Mouse (Mus musculus): ENCODE measurements around the gene Ess2. TPM values are rescaled to one million over a fixed set of nuclear protein-coding genes. Genes with fewer than 3 reads are reported as not detected.

The Ess2 gene
- polyA plus RNA-seq, 1 experiment from 2014 or later = 29.4 TPM

- Histone ChIP-seq H3K4me2 (ENCODE audit: low read length) (no peak overlapping the region), H3K36me3 (ENCODE audit: control insufficient read depth, insufficient read depth, low read length) (0 out of 2 replicates have a peak, but pooled peaks cover 17% of the 10 kb centered on the region), H3K4me3 (ENCODE audit: low read depth, low read length) (no peak overlapping the region), H3K4me1 (replicated peaks; ENCODE audit: control insufficient read depth, insufficient read depth, low read length) (no peaks in the 10 kb centered on the region), H3K27me3 (replicated peaks; ENCODE audit: control insufficient read depth, insufficient read depth, low read length) (no peaks in the 10 kb centered on the region), H3K27ac (ENCODE audit: low read depth) (no peak overlapping the region), H3K9ac (ENCODE audit: low read length) (no peak overlapping the region), H3K9me3 (ENCODE audit: control insufficient read depth, low read length) (no peaks in the 10 kb centered on the region)
- 69% methylated on average over 6 of the region's 6 CpGs for WGBS
- DNase-seq (ENCODE audit: low spot score) = no peak
- ATAC-seq (replicated peaks; ENCODE audit: low FRiP score, low TSS enrichment, low read depth) = no peak
Observed at GRCm38 (mm10) chr16:17884116-17884515, 27.0 kb downstream of the Ess2 start.

- H3K9ac ChIP-seq (ENCODE audit: low read length) = no peak overlapping the region
- H3K9me3 ChIP-seq (ENCODE audit: control insufficient read depth, low read length) = no peaks in the 10 kb centered on the region
- no peaks in the 10 kb centered on the region for H3K27me3 ChIP-seq (replicated peaks; ENCODE audit: control insufficient read depth, insufficient read depth, low read length)
- ATAC-seq (replicated peaks; ENCODE audit: low FRiP score, low TSS enrichment, low read depth) (no peak), DNase-seq (ENCODE audit: low spot score) (no peak)
- no peak overlapping the region for H3K4me2 ChIP-seq (ENCODE audit: low read length)
- H3K27ac ChIP-seq (ENCODE audit: low read depth) = no peak overlapping the region
- no peaks in the 10 kb centered on the region for H3K4me1 ChIP-seq (replicated peaks; ENCODE audit: control insufficient read depth, insufficient read depth, low read length)
- H3K4me3 ChIP-seq (ENCODE audit: low read depth, low read length) = no peak overlapping the region
- 0 out of 2 replicates have a peak, but pooled peaks cover 17% of the 10 kb centered on the region for H3K36me3 ChIP-seq (ENCODE audit: control insufficient read depth, insufficient read depth, low read length)
Observed at GRCm38 (mm10) chr16:17882196-17882595, 29.0 kb downstream of the Ess2 start.

GRCm38 (mm10) chr16:17879571-17879970 lies 31.6 kb downstream of the Ess2 start:
- no peak for DNase-seq (ENCODE audit: low spot score)
- no peak for ATAC-seq (replicated peaks; ENCODE audit: low FRiP score, low TSS enrichment, low read depth)
- 82% methylated on average over 4 of the region's 4 CpGs for WGBS
- H3K4me3 ChIP-seq (ENCODE audit: low read depth, low read length) = no peak overlapping the region
- no peak overlapping the region for H3K4me2 ChIP-seq (ENCODE audit: low read length)
- no peaks in the 10 kb centered on the region for H3K4me1 ChIP-seq (replicated peaks; ENCODE audit: control insufficient read depth, insufficient read depth, low read length)
- no peaks in the 10 kb centered on the region for H3K27me3 ChIP-seq (replicated peaks; ENCODE audit: control insufficient read depth, insufficient read depth, low read length)
- no peak overlapping the region for H3K27ac ChIP-seq (ENCODE audit: low read depth)
- no peak overlapping the region for H3K9ac ChIP-seq (ENCODE audit: low read length)
- H3K36me3 ChIP-seq (ENCODE audit: control insufficient read depth, insufficient read depth, low read length) = peaks cover 10% of the 10 kb centered on the region; the same call in 1 of the 2 replicates
- no peaks in the 10 kb centered on the region for H3K9me3 ChIP-seq (ENCODE audit: control insufficient read depth, low read length)

GRCm38 (mm10) chr16:17876096-17876495 lies 35.1 kb downstream of the Ess2 start:
- ATAC-seq (replicated peaks; ENCODE audit: low FRiP score, low TSS enrichment, low read depth) (no peak), DNase-seq (ENCODE audit: low spot score) (no peak)
- Histone ChIP-seq H3K4me3 (ENCODE audit: low read depth, low read length) (no peak overlapping the region), H3K27ac (ENCODE audit: low read depth) (no peak overlapping the region), H3K9ac (ENCODE audit: low read length) (no peak overlapping the region), H3K27me3 (replicated peaks; ENCODE audit: control insufficient read depth, insufficient read depth, low read length) (no peaks in the 10 kb centered on the region), H3K4me1 (replicated peaks; ENCODE audit: control insufficient read depth, insufficient read depth, low read length) (no peaks in the 10 kb centered on the region; the same call in 1 of the 2 replicates), H3K4me2 (ENCODE audit: low read length) (no peak overlapping the region), H3K36me3 (ENCODE audit: control insufficient read depth, insufficient read depth, low read length) (peaks cover 19% of the 10 kb centered on the region), H3K9me3 (ENCODE audit: control insufficient read depth, low read length) (no peaks in the 10 kb centered on the region)
- 94% methylated on average over 1 of the region's 1 CpGs for WGBS

- Histone ChIP-seq H3K4me1 (replicated peaks; ENCODE audit: control insufficient read depth, insufficient read depth, low read length) (no peaks in the 10 kb centered on the region; the same call in 1 of the 2 replicates), H3K4me2 (ENCODE audit: low read length) (no peak overlapping the region), H3K36me3 (ENCODE audit: control insufficient read depth, insufficient read depth, low read length) (peaks cover 28% of the 10 kb centered on the region), H3K27ac (ENCODE audit: low read depth) (no peak overlapping the region), H3K4me3 (ENCODE audit: low read depth, low read length) (no peak overlapping the region), H3K9me3 (ENCODE audit: control insufficient read depth, low read length) (no peaks in the 10 kb centered on the region), H3K9ac (ENCODE audit: low read length) (no peak overlapping the region), H3K27me3 (replicated peaks; ENCODE audit: control insufficient read depth, insufficient read depth, low read length) (no peaks in the 10 kb centered on the region)
- DNase-seq (ENCODE audit: low spot score) (no peak), ATAC-seq (replicated peaks; ENCODE audit: low FRiP score, low TSS enrichment, low read depth) (no peak)
- 55% methylated on average over 4 of the region's 4 CpGs for WGBS
Observed at GRCm38 (mm10) chr16:17875174-17875573, 36.0 kb downstream of the Ess2 start.

GRCm38 (mm10) chr16:17872995-17873394 lies 38.2 kb downstream of the Ess2 start:
- H3K27ac ChIP-seq (ENCODE audit: low read depth) = no peak overlapping the region
- H3K4me3 ChIP-seq (ENCODE audit: low read depth, low read length) = no peak overlapping the region
- DNase-seq (ENCODE audit: low spot score) (no peak), ATAC-seq (replicated peaks; ENCODE audit: low FRiP score, low TSS enrichment, low read depth) (no peak)
- no peak overlapping the region for H3K4me2 ChIP-seq (ENCODE audit: low read length)
- H3K27me3 ChIP-seq (replicated peaks; ENCODE audit: control insufficient read depth, insufficient read depth, low read length) = no peaks in the 10 kb centered on the region
- H3K9ac ChIP-seq (ENCODE audit: low read length) = no peak overlapping the region
- H3K4me1 ChIP-seq (replicated peaks; ENCODE audit: control insufficient read depth, insufficient read depth, low read length) = no peaks in the 10 kb centered on the region; the same call in 1 of the 2 replicates
- WGBS = 44% methylated on average over 4 of the region's 4 CpGs
- no peaks in the 10 kb centered on the region for H3K9me3 ChIP-seq (ENCODE audit: control insufficient read depth, low read length)
- H3K36me3 ChIP-seq (ENCODE audit: control insufficient read depth, insufficient read depth, low read length) = peaks cover 39% of the 10 kb centered on the region

- H3K27ac ChIP-seq (ENCODE audit: low read depth) = no peak overlapping the region
- H3K9me3 ChIP-seq (ENCODE audit: control insufficient read depth, low read length) = no peaks in the 10 kb centered on the region
- 61% methylated on average over 5 of the region's 5 CpGs for WGBS
- peak; percentile 53; the same call in 1 of the 2 replicates for ATAC-seq (replicated peaks; ENCODE audit: low FRiP score, low TSS enrichment, low read depth)
- peaks cover 39% of the 10 kb centered on the region for H3K36me3 ChIP-seq (ENCODE audit: control insufficient read depth, insufficient read depth, low read length)
- no peak overlapping the region for H3K4me3 ChIP-seq (ENCODE audit: low read depth, low read length)
- no peak for DNase-seq (ENCODE audit: low spot score)
- H3K27me3 ChIP-seq (replicated peaks; ENCODE audit: control insufficient read depth, insufficient read depth, low read length) = no peaks in the 10 kb centered on the region
- no peaks in the 10 kb centered on the region; the same call in 1 of the 2 replicates for H3K4me1 ChIP-seq (replicated peaks; ENCODE audit: control insufficient read depth, insufficient read depth, low read length)
- H3K9ac ChIP-seq (ENCODE audit: low read length) = no peak overlapping the region
- H3K4me2 ChIP-seq (ENCODE audit: low read length) = no peak overlapping the region
Observed at GRCm38 (mm10) chr16:17871248-17871647, 39.9 kb downstream of the Ess2 start.

GRCm38 (mm10) chr16:17865770-17866169 lies 45.4 kb downstream of the Ess2 start:
- ATAC-seq (replicated peaks; ENCODE audit: low FRiP score, low TSS enrichment, low read depth) (peak; percentile 86), DNase-seq (ENCODE audit: low spot score) (no peak)
- 67% methylated on average over 6 of the region's 6 CpGs for WGBS
- Histone ChIP-seq H3K27ac (ENCODE audit: low read depth) (no peak overlapping the region), H3K9ac (ENCODE audit: low read length) (no peak overlapping the region), H3K27me3 (replicated peaks; ENCODE audit: control insufficient read depth, insufficient read depth, low read length) (no peaks in the 10 kb centered on the region), H3K9me3 (ENCODE audit: control insufficient read depth, low read length) (no peaks in the 10 kb centered on the region), H3K4me2 (ENCODE audit: low read length) (no peak overlapping the region), H3K36me3 (ENCODE audit: control insufficient read depth, insufficient read depth, low read length) (peaks cover 23% of the 10 kb centered on the region), H3K4me1 (replicated peaks; ENCODE audit: control insufficient read depth, insufficient read depth, low read length) (no peaks in the 10 kb centered on the region), H3K4me3 (ENCODE audit: low read depth, low read length) (no peak overlapping the region)

- Histone ChIP-seq H3K9ac (ENCODE audit: low read length) (no peak overlapping the region), H3K4me3 (ENCODE audit: low read depth, low read length) (no peak overlapping the region), H3K27ac (ENCODE audit: low read depth) (no peak overlapping the region), H3K4me1 (replicated peaks; ENCODE audit: control insufficient read depth, insufficient read depth, low read length) (no peaks in the 10 kb centered on the region), H3K4me2 (ENCODE audit: low read length) (no peak overlapping the region), H3K9me3 (ENCODE audit: control insufficient read depth, low read length) (no peaks in the 10 kb centered on the region), H3K36me3 (ENCODE audit: control insufficient read depth, insufficient read depth, low read length) (peaks cover 22% of the 10 kb centered on the region), H3K27me3 (replicated peaks; ENCODE audit: control insufficient read depth, insufficient read depth, low read length) (no peaks in the 10 kb centered on the region)
- no peak for DNase-seq (ENCODE audit: low spot score)
- 64% methylated on average over 2 of the region's 2 CpGs for WGBS
- ATAC-seq (replicated peaks; ENCODE audit: low FRiP score, low TSS enrichment, low read depth) = no peak
Observed at GRCm38 (mm10) chr16:17865293-17865692, 45.9 kb downstream of the Ess2 start.
